ENCODE assay signal across 12 mouse cellular contexts in genomic region chr15:79002036-79002435, GRCm38 (mm10). TPM values are rescaled to one million over a fixed set of nuclear protein-coding genes. Genes with fewer than 3 reads are reported as not detected.
DNase-seq lines count a peak whose midpoint lies in the region; ATAC-seq and TF ChIP-seq lines count a peak whose summit lies in the region.
"Had no signal": no experiment of that assay in that cellular context is flagged by ENCODE, and none has a peak within 500 bp of the region (broad histone marks: within the 10 kb centered on the region; RNA-seq: fewer than 3 reads in every experiment).

No protein-coding gene starts in this region.

- peaks cover 11% of the 10 kb centered on the region for H3K4me1 ChIP-seq in heart, embryonic 11.5 days (ENCODE audit: control insufficient read depth, insufficient read depth, low read length)
- H3K4me1 ChIP-seq in intestine, embryonic 16.5 days (ENCODE audit: control insufficient read depth, insufficient read depth, low read length), result no peaks in the 10 kb centered on the region
- H3K4me1 ChIP-seq in lung, postnatal 0 days (ENCODE audit: insufficient read depth, low read depth, low read length), result no peaks in the 10 kb centered on the region
- H3K4me1 ChIP-seq: lung, embryonic 15.5 days had no signal

- H3K27ac ChIP-seq in heart, embryonic 11.5 days (ENCODE audit: low read depth, low read length), result no peak overlapping the region
- no peak overlapping the region for H3K27ac ChIP-seq in intestine, embryonic 16.5 days (ENCODE audit: low read length)
- no peak overlapping the region for H3K27ac ChIP-seq in lung, postnatal 0 days (ENCODE audit: low read length)
- H3K27ac ChIP-seq: heart, embryonic 15.5 days; lung, embryonic 15.5 days had no signal

- H3K9me3 ChIP-seq in heart, embryonic 11.5 days (replicated peaks; ENCODE audit: control insufficient read depth, low read length), result no peaks in the 10 kb centered on the region
- no peaks in the 10 kb centered on the region for H3K9me3 ChIP-seq in intestine, embryonic 16.5 days (ENCODE audit: control insufficient read depth, low read length)
- H3K9me3 ChIP-seq in lung, postnatal 0 days (ENCODE audit: low read length), result no peaks in the 10 kb centered on the region
- H3K9me3 ChIP-seq: heart, embryonic 15.5 days; lung, embryonic 15.5 days had no signal

- H3K36me3 ChIP-seq in heart, embryonic 11.5 days (ENCODE audit: control insufficient read depth, insufficient read depth, low read length), result peaks cover 23% of the 10 kb centered on the region
- peaks cover 13% of the 10 kb centered on the region for H3K36me3 ChIP-seq in intestine, embryonic 16.5 days (ENCODE audit: control insufficient read depth, insufficient read depth, low read length)
- peaks cover 36% of the 10 kb centered on the region; the same call in 1 of the 2 replicates for H3K36me3 ChIP-seq in lung, postnatal 0 days (ENCODE audit: insufficient read depth, low read length)

- H3K9ac ChIP-seq in heart, embryonic 11.5 days (ENCODE audit: low read depth, low read length), result no peak overlapping the region; the same call in 1 of the 2 replicates
- H3K9ac ChIP-seq in intestine, embryonic 16.5 days (ENCODE audit: low read depth, low read length), result no peak overlapping the region
- H3K9ac ChIP-seq in lung, postnatal 0 days (replicated peaks; ENCODE audit: low read depth), result no peak overlapping the region
- H3K9ac ChIP-seq: heart, embryonic 15.5 days; lung, embryonic 15.5 days had no signal

- TF ChIP-seq CTCF in lung, postnatal 0 days (IDR thresholded peaks at IDR 0.05), result no peak

- DNase-seq in heart, adult 11 months, result peak; percentile 93
- DNase-seq in adrenal gland, adult 18-20 months (ENCODE audit: low spot score in 2 of 2), result peak; percentile 57 to 61
- peak; percentile 23 for DNase-seq in lung, postnatal 0 days (ENCODE audit: low spot score)
- no peak for DNase-seq in layer of hippocampus, adult 11-12 months (ENCODE audit: low spot score)
- no peak for DNase-seq in layer of hippocampus, postnatal 14 days (ENCODE audit: low spot score in 2 of 2)
- DNase-seq in right cerebral cortex, adult 2 months (ENCODE audit: low spot score in 2 of 2), result no peak
- DNase-seq: layer of hippocampus, postnatal 36 days had no signal

- no peak overlapping the region for H3K4me3 ChIP-seq in heart, embryonic 11.5 days (ENCODE audit: low read depth, low read length)
- H3K4me3 ChIP-seq in intestine, embryonic 16.5 days (ENCODE audit: low read length), result no peak overlapping the region
- H3K4me3 ChIP-seq in lung, postnatal 0 days (ENCODE audit: low read depth, low read length), result no peak overlapping the region
- H3K4me3 ChIP-seq: heart, embryonic 15.5 days; lung, embryonic 15.5 days had no signal

- TF ChIP-seq EP300 in lung, postnatal 0 days (IDR thresholded peaks at IDR 0.05), result no peak

- 37% methylated on average over 19 of the region's 19 CpGs for WGBS in heart, embryonic 11.5 days (ENCODE audit: insufficient replicate concordance)
- WGBS in intestine, embryonic 16.5 days, result 50% methylated on average over 19 of the region's 19 CpGs
- WGBS in lung, postnatal 0 days, result 47% methylated on average over 19 of the region's 19 CpGs

- H3K27me3 ChIP-seq in heart, embryonic 11.5 days (ENCODE audit: control insufficient read depth, insufficient read depth, low read length), result no peaks in the 10 kb centered on the region
- H3K27me3 ChIP-seq in intestine, embryonic 16.5 days (replicated peaks; ENCODE audit: control insufficient read depth, insufficient read depth, low read length), result no peaks in the 10 kb centered on the region
- H3K27me3 ChIP-seq in lung, postnatal 0 days (replicated peaks; ENCODE audit: insufficient read depth, low read length), result no peaks in the 10 kb centered on the region
- H3K27me3 ChIP-seq: heart, embryonic 15.5 days; lung, embryonic 15.5 days had no signal

- H3K4me2 ChIP-seq in heart, embryonic 11.5 days, result no peak overlapping the region
- no peak overlapping the region for H3K4me2 ChIP-seq in intestine, embryonic 16.5 days (ENCODE audit: low read depth, low read length)
- no peak overlapping the region for H3K4me2 ChIP-seq in lung, postnatal 0 days (replicated peaks; ENCODE audit: low read depth, low read length)
- H3K4me2 ChIP-seq: heart, embryonic 15.5 days; lung, embryonic 15.5 days had no signal

- ATAC-seq in heart, embryonic 11.5 days (replicated peaks; ENCODE audit: insufficient number of reproducible peaks, low FRiP score, low TSS enrichment), result no peak
- ATAC-seq in intestine, embryonic 16.5 days, result peak; percentile 49; the same call in 1 of the 2 replicates
- peak; percentile 50; the same call in 1 of the 2 replicates for ATAC-seq in lung, postnatal 0 days

RNA-seq across cellular contexts. Expression of gene H1f0, which starts 26.2 kb away (rescaled TPM):
- 74.6 and 178 TPM in 2 replicates for polyA plus RNA-seq in heart, embryonic 11.5 days (2014; fragmentation: Nextera tagmentation; extraction: Ambion mirVana)
- 100 to 1,000 TPM in 1 of 2 experiments, 10 to 100 TPM in 1; 86.2 to 101 TPM for total RNA-seq in adrenal gland, adult 18-20 months (2021)
- 438 and 456 TPM in 2 replicates for polyA plus RNA-seq in intestine, embryonic 16.5 days (2015; fragmentation: Nextera tagmentation; extraction: Ambion mirVana)
- 263 and 311 TPM in 2 replicates for polyA plus RNA-seq in lung, postnatal 0 days (2015; fragmentation: Nextera tagmentation; extraction: Ambion mirVana)
- 10 to 100 TPM; 88.8 to 94.3 TPM for total RNA-seq in layer of hippocampus, postnatal 14 days (2021)

RNA-seq across cellular contexts. Expression of gene Galr3, which starts 39.6 kb away (rescaled TPM):
- polyA plus RNA-seq in heart, embryonic 11.5 days (2014; fragmentation: Nextera tagmentation; extraction: Ambion mirVana), result not detected in 2 replicates
- total RNA-seq in adrenal gland, adult 18-20 months (2021), result under 1 TPM in 1 of 2 experiments, not detected in 1; 0.27 TPM
- polyA plus RNA-seq in intestine, embryonic 16.5 days (2015; fragmentation: Nextera tagmentation; extraction: Ambion mirVana), result 1.8 and 2.3 TPM in 2 replicates
- polyA plus RNA-seq in lung, postnatal 0 days (2015; fragmentation: Nextera tagmentation; extraction: Ambion mirVana), result 0.12 and 0.14 TPM in 2 replicates
- total RNA-seq in layer of hippocampus, postnatal 14 days (2021), result under 1 TPM in 1 of 2 experiments, not detected in 1; 0.72 TPM
- total RNA-seq: layer of hippocampus, postnatal 36 days had no signal
- polyA plus RNA-seq: embryonic facial prominence, embryonic 14.5 days; heart, embryonic 15.5 days; lung, embryonic 15.5 days had no signal

RNA-seq across cellular contexts. Expression of gene Triobp, which starts 54.5 kb away (rescaled TPM):
- polyA plus RNA-seq in heart, embryonic 11.5 days (2014; fragmentation: Nextera tagmentation; extraction: Ambion mirVana), result 49.5 and 57.8 TPM in 2 replicates
- 100 to 1,000 TPM in 1 of 2 experiments, 10 to 100 TPM in 1; 97.1 to 105 TPM for total RNA-seq in adrenal gland, adult 18-20 months (2021)
- 54.3 and 58.7 TPM in 2 replicates for polyA plus RNA-seq in intestine, embryonic 16.5 days (2015; fragmentation: Nextera tagmentation; extraction: Ambion mirVana)
- 22.5 and 23.9 TPM in 2 replicates for polyA plus RNA-seq in lung, postnatal 0 days (2015; fragmentation: Nextera tagmentation; extraction: Ambion mirVana)
- 10 to 100 TPM; 19.3 to 21.1 TPM for total RNA-seq in layer of hippocampus, postnatal 14 days (2021)

Comparison
In these comparisons a context has a peak if more than half of its experiments do, and no peak if none do; other contexts are left out.
1. DNase-seq: peak in heart, adult 11 months (single experiment), adrenal gland, adult 18-20 months (2 of 2) and lung, postnatal 0 days (single experiment); none in layer of hippocampus, adult 11-12 months (single experiment), layer of hippocampus, postnatal 14 days (0 of 2) and right cerebral cortex, adult 2 months (0 of 2).